Mouse (Mus musculus): ENCODE measurements around the gene Lhx9. TPM values are rescaled to one million over a fixed set of nuclear protein-coding genes. Genes with fewer than 3 reads are reported as not detected.

Lhx9 gene
- total RNA-seq, 2 experiments from 2014 or later, result not detected

Other genes starting within 250 kb of the Lhx9 start
- 10 to 100 TPM; 51.2 to 56.9 TPM for gene Nek7, start 228.4 kb downstream of the Lhx9 start, total RNA-seq (2021)
- 10 to 100 TPM; 15.0 to 16.0 TPM for gene 2310009B15Rik, start 8.3 kb upstream of the Lhx9 start, total RNA-seq (2021)
- 10 to 100 TPM; 14.9 to 19.1 TPM for gene Dennd1b, start 114.9 kb upstream of the Lhx9 start, total RNA-seq (2021)